ENCODE assay signal across 24 mouse cellular contexts in genomic region chr11:50389616-50390015, GRCm38 (mm10). TPM values are rescaled to one million over a fixed set of nuclear protein-coding genes. Genes with fewer than 3 reads are reported as not detected.
DNase-seq lines count a peak whose midpoint lies in the region; ATAC-seq lines count a peak whose summit lies in the region.
"Had no signal": no experiment of that assay in that cellular context is flagged by ENCODE, and none has a peak within 500 bp of the region (broad histone marks: within the 10 kb centered on the region; RNA-seq: fewer than 3 reads in every experiment).

No protein-coding gene starts in this region.

- H3K36me3 ChIP-seq in hindbrain, embryonic 15.5 days, result peaks cover 81% of the 10 kb centered on the region
- peaks cover 94% of the 10 kb centered on the region for H3K36me3 ChIP-seq in hindbrain, embryonic 10.5 days
- H3K36me3 ChIP-seq in midbrain, embryonic 15.5 days (replicated peaks), result peaks cover 43% of the 10 kb centered on the region
- H3K36me3 ChIP-seq in midbrain, embryonic 14.5 days (ENCODE audit: control insufficient read depth, insufficient read depth, low read length), result peaks cover 87% of the 10 kb centered on the region
- H3K36me3 ChIP-seq in limb, embryonic 15.5 days, result peaks cover 76% of the 10 kb centered on the region

- H3K27me3 ChIP-seq in hindbrain, embryonic 15.5 days, result no peaks in the 10 kb centered on the region
- H3K27me3 ChIP-seq in hindbrain, embryonic 10.5 days (ENCODE audit: insufficient read depth, poor library complexity, severe bottlenecking), result no peaks in the 10 kb centered on the region
- H3K27me3 ChIP-seq in midbrain, embryonic 15.5 days (replicated peaks), result no peaks in the 10 kb centered on the region
- H3K27me3 ChIP-seq in midbrain, embryonic 14.5 days (ENCODE audit: control insufficient read depth, insufficient read depth, low read length), result no peaks in the 10 kb centered on the region
- no peaks in the 10 kb centered on the region for H3K27me3 ChIP-seq in limb, embryonic 15.5 days
- H3K27me3 ChIP-seq: heart, embryonic 12.5 days; hindbrain, embryonic 12.5 days had no signal

- H3K9me3 ChIP-seq in hindbrain, embryonic 15.5 days, result no peaks in the 10 kb centered on the region
- no peaks in the 10 kb centered on the region for H3K9me3 ChIP-seq in hindbrain, embryonic 10.5 days
- no peaks in the 10 kb centered on the region for H3K9me3 ChIP-seq in midbrain, embryonic 15.5 days
- H3K9me3 ChIP-seq in midbrain, embryonic 14.5 days (ENCODE audit: control insufficient read depth, low read length), result no peaks in the 10 kb centered on the region
- no peaks in the 10 kb centered on the region for H3K9me3 ChIP-seq in limb, embryonic 15.5 days
- H3K9me3 ChIP-seq: embryonic facial prominence, embryonic 10.5 days; heart, embryonic 12.5 days; hindbrain, embryonic 12.5 days had no signal

- H3K4me2 ChIP-seq in hindbrain, embryonic 15.5 days, result no peak overlapping the region
- no peak overlapping the region for H3K4me2 ChIP-seq in midbrain, embryonic 15.5 days
- H3K4me2 ChIP-seq in midbrain, embryonic 14.5 days (ENCODE audit: low read length), result no peak overlapping the region
- H3K4me2 ChIP-seq in limb, embryonic 15.5 days, result no peak overlapping the region
- H3K4me2 ChIP-seq: heart, embryonic 12.5 days; hindbrain, embryonic 12.5 days; lung, embryonic 14.5 days had no signal

- no peak overlapping the region for H3K9ac ChIP-seq in hindbrain, embryonic 15.5 days
- H3K9ac ChIP-seq in midbrain, embryonic 15.5 days, result no peak overlapping the region
- H3K9ac ChIP-seq in midbrain, embryonic 14.5 days (replicated peaks; ENCODE audit: low read length), result no peak overlapping the region
- no peak overlapping the region for H3K9ac ChIP-seq in limb, embryonic 15.5 days
- H3K9ac ChIP-seq: forebrain, postnatal 0 days; heart, embryonic 12.5 days; hindbrain, embryonic 12.5 days; liver, embryonic 14.5 days; lung, embryonic 14.5 days had no signal

- ATAC-seq in hindbrain, embryonic 15.5 days (ENCODE audit: low FRiP score, low read depth), result peak; percentile 32; the same call in 1 of the 2 replicates
- peak; percentile 40; the same call in 1 of the 2 replicates for ATAC-seq in midbrain, embryonic 15.5 days (replicated peaks)
- ATAC-seq in midbrain, embryonic 14.5 days (ENCODE audit: low FRiP score, low TSS enrichment), result no peak
- ATAC-seq in limb, embryonic 15.5 days (ENCODE audit: insufficient number of reproducible peaks, low FRiP score, low TSS enrichment, low read depth), result 0 out of 2 replicates have a peak, but pooled peaks have one; percentile 23
- ATAC-seq: forebrain, postnatal 0 days had no signal

- no peak overlapping the region for H3K27ac ChIP-seq in hindbrain, embryonic 15.5 days (replicated peaks)
- no peak overlapping the region for H3K27ac ChIP-seq in hindbrain, embryonic 10.5 days
- H3K27ac ChIP-seq in midbrain, embryonic 15.5 days, result no peak overlapping the region
- H3K27ac ChIP-seq in midbrain, embryonic 14.5 days (replicated peaks; ENCODE audit: low read depth, low read length), result no peak overlapping the region
- H3K27ac ChIP-seq in limb, embryonic 15.5 days, result no peak overlapping the region
- H3K27ac ChIP-seq: embryonic facial prominence, embryonic 10.5 days; hindbrain, embryonic 12.5 days; layer of hippocampus, adult 2 months; liver, embryonic 14.5 days had no signal

- WGBS in hindbrain, embryonic 15.5 days, result 71% methylated on average over 5 of the region's 5 CpGs
- 77% methylated on average over 5 of the region's 5 CpGs for WGBS in hindbrain, embryonic 10.5 days
- WGBS in midbrain, embryonic 15.5 days, result 78% methylated on average over 5 of the region's 5 CpGs
- WGBS in midbrain, embryonic 14.5 days, result 78% methylated on average over 5 of the region's 5 CpGs
- 69% methylated on average over 5 of the region's 5 CpGs for WGBS in limb, embryonic 15.5 days

- H3K4me3 ChIP-seq in hindbrain, embryonic 15.5 days, result no peak overlapping the region
- H3K4me3 ChIP-seq in hindbrain, embryonic 10.5 days, result no peak overlapping the region
- H3K4me3 ChIP-seq in midbrain, embryonic 15.5 days, result no peak overlapping the region
- H3K4me3 ChIP-seq in midbrain, embryonic 14.5 days (replicated peaks; ENCODE audit: low read depth, low read length), result no peak overlapping the region
- no peak overlapping the region for H3K4me3 ChIP-seq in limb, embryonic 15.5 days
- H3K4me3 ChIP-seq: embryonic facial prominence, embryonic 10.5 days; heart, embryonic 12.5 days; hindbrain, embryonic 12.5 days; layer of hippocampus, adult 2 months had no signal

- H3K4me1 ChIP-seq in hindbrain, embryonic 15.5 days (replicated peaks), result no peaks in the 10 kb centered on the region
- H3K4me1 ChIP-seq in hindbrain, embryonic 10.5 days (replicated peaks), result no peaks in the 10 kb centered on the region
- no peaks in the 10 kb centered on the region for H3K4me1 ChIP-seq in midbrain, embryonic 15.5 days
- H3K4me1 ChIP-seq in midbrain, embryonic 14.5 days (ENCODE audit: control insufficient read depth, insufficient read depth, low read length), result no peaks in the 10 kb centered on the region
- H3K4me1 ChIP-seq in limb, embryonic 15.5 days, result no peaks in the 10 kb centered on the region
- H3K4me1 ChIP-seq: embryonic facial prominence, embryonic 10.5 days; hindbrain, embryonic 12.5 days had no signal

- peak; percentile 63 for DNase-seq in adrenal gland, postnatal 10 days
- no peak for DNase-seq in adrenal gland, postnatal 4 days (ENCODE audit: low spot score in 2 of 2)
- DNase-seq in hindbrain, embryonic 10.5 days (ENCODE audit: low spot score), result no peak
- DNase-seq in midbrain, embryonic 14.5 days, result no peak
- DNase-seq in neural tube, embryonic 10.5 days (ENCODE audit: extremely low spot score, low spot score), result no peak
- DNase-seq: adrenal gland, postnatal 25 days; cerebellum, adult 9-11 months; forebrain, postnatal 0 days; heart, postnatal 14 days; kidney, adult 8-10 months; kidney, postnatal 25 days; lung, embryonic 14.5 days; thymus, postnatal 36 days had no signal

RNA-seq across cellular contexts. Expression of gene Hnrnph1, which starts 12.8 kb away (rescaled TPM):
- 100 to 1,000 TPM; 205 to 288 TPM for total RNA-seq in adrenal gland, postnatal 10 days (2021)
- total RNA-seq in adrenal gland, postnatal 4 days (2021), result 100 to 1,000 TPM; 380 to 474 TPM
- 418 and 450 TPM in 2 replicates for polyA plus RNA-seq in hindbrain, embryonic 15.5 days (2015; fragmentation: Nextera tagmentation; extraction: Ambion mirVana)
- polyA plus RNA-seq in hindbrain, embryonic 10.5 days (2016; fragmentation: Nextera tagmentation; extraction: Ambion mirVana), result 502 and 622 TPM in 2 replicates
- 509 and 525 TPM in 2 replicates for polyA plus RNA-seq in midbrain, embryonic 15.5 days (2015; fragmentation: Nextera tagmentation; extraction: Ambion mirVana)
- 539 and 584 TPM in 2 replicates for polyA plus RNA-seq in midbrain, embryonic 14.5 days (2014; fragmentation: Nextera tagmentation; extraction: Ambion mirVana)
- 370 and 395 TPM in 2 replicates for polyA plus RNA-seq in limb, embryonic 15.5 days (2015; fragmentation: Nextera tagmentation; extraction: Ambion mirVana)

RNA-seq across cellular contexts. Expression of gene Cby3, which starts 35.4 kb away (rescaled TPM):
- not detected for total RNA-seq in adrenal gland, postnatal 10 days (2021)
- not detected for total RNA-seq in adrenal gland, postnatal 4 days (2021)
- polyA plus RNA-seq in hindbrain, embryonic 15.5 days (2015; fragmentation: Nextera tagmentation; extraction: Ambion mirVana), result 1.1 and 1.8 TPM in 2 replicates
- polyA plus RNA-seq in hindbrain, embryonic 10.5 days (2016; fragmentation: Nextera tagmentation; extraction: Ambion mirVana), result 0.24 TPM in 1 of 2 replicates, not detected in the other
- 1.2 and 1.6 TPM in 2 replicates for polyA plus RNA-seq in midbrain, embryonic 15.5 days (2015; fragmentation: Nextera tagmentation; extraction: Ambion mirVana)
- polyA plus RNA-seq in midbrain, embryonic 14.5 days (2014; fragmentation: Nextera tagmentation; extraction: Ambion mirVana), result 0.32 and 0.77 TPM in 2 replicates
- 0.37 TPM in 1 of 2 replicates, not detected in the other for polyA plus RNA-seq in limb, embryonic 15.5 days (2015; fragmentation: Nextera tagmentation; extraction: Ambion mirVana)
- total RNA-seq: adrenal gland, postnatal 25 days; forebrain, postnatal 0 days; gastrocnemius, adult 18-20 months; heart, postnatal 14 days; left cerebral cortex, postnatal 10 days had no signal
- polyA plus RNA-seq: liver, embryonic 14.5 days; neural tube, embryonic 11.5 days had no signal

RNA-seq across cellular contexts. Expression of gene Rufy1, which starts 41.3 kb away (rescaled TPM):
- total RNA-seq in adrenal gland, postnatal 10 days (2021), result 10 to 100 TPM; 24.0 to 25.3 TPM
- total RNA-seq in adrenal gland, postnatal 4 days (2021), result 10 to 100 TPM; 32.8 to 34.2 TPM
- 23.2 and 29.3 TPM in 2 replicates for polyA plus RNA-seq in hindbrain, embryonic 15.5 days (2015; fragmentation: Nextera tagmentation; extraction: Ambion mirVana)
- polyA plus RNA-seq in hindbrain, embryonic 10.5 days (2016; fragmentation: Nextera tagmentation; extraction: Ambion mirVana), result 20.9 and 22.5 TPM in 2 replicates
- 28.1 and 29.5 TPM in 2 replicates for polyA plus RNA-seq in midbrain, embryonic 15.5 days (2015; fragmentation: Nextera tagmentation; extraction: Ambion mirVana)
- 25.0 and 31.6 TPM in 2 replicates for polyA plus RNA-seq in midbrain, embryonic 14.5 days (2014; fragmentation: Nextera tagmentation; extraction: Ambion mirVana)
- polyA plus RNA-seq in limb, embryonic 15.5 days (2015; fragmentation: Nextera tagmentation; extraction: Ambion mirVana), result 23.5 and 24.3 TPM in 2 replicates
